Mouse (Mus musculus): Measurements from ENCODE around the gene Shank2. TPM values are rescaled to one million over a fixed set of nuclear protein-coding genes. Genes with fewer than 3 reads are reported as not detected.

The Shank2 gene
- polyA plus RNA-seq, 1 experiment = 2.4 TPM

DNA sequence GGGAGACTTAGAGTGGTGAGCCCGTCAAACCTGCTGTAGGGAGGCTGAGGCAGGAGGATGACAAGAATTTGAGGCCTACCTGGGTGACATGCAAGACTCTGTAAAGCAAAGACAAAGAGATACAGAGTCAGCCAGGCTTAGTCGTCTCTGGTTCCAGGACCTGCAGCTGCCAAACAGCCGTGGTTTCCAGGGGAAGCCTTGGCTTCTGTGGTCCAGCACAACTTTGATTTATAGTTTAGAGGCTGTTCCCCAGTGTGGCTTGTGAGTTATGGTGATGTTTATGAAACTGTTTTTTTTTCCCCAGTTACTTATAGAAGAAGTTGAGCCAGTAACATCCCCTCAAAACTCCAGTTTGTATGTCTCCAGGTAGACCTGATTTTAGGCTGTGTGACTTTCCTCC, 112.5 kb downstream of the Shank2 start:
- Histone ChIP-seq H3K4me3 (ENCODE audit: low read depth, low read length) (no peak overlapping the region), H3K4me1 (ENCODE audit: control insufficient read depth, insufficient read depth, insufficient read length, low read length) (peaks cover 6% of the 10 kb centered on the region; the same call in 1 of the 2 replicates), H3K27ac (ENCODE audit: insufficient read depth, low read depth, low read length) (no peak overlapping the region), H3K27me3 (ENCODE audit: control insufficient read depth, insufficient read depth, low read length) (no peaks in the 10 kb centered on the region), H3K36me3 (ENCODE audit: control insufficient read depth, insufficient read depth, low read length) (no peaks in the 10 kb centered on the region)
- TF ChIP-seq CTCF (IDR thresholded peaks at IDR 0.05; ENCODE audit: extremely low read depth, insufficient read length, insufficient replicate concordance, low read depth, low read length) (no peak), POLR2A (IDR thresholded peaks at IDR 0.05; ENCODE audit: low read depth, low read length) (no peak)
- 74% methylated on average over 3 of the region's 3 CpGs for WGBS

- Histone ChIP-seq H3K27ac (ENCODE audit: insufficient read depth, low read depth, low read length) (peak overlapping the region; percentile 41; the same call in 1 of the 2 replicates), H3K4me1 (ENCODE audit: control insufficient read depth, insufficient read depth, insufficient read length, low read length) (peaks cover 14% of the 10 kb centered on the region; the same call in 1 of the 2 replicates), H3K4me3 (ENCODE audit: low read depth, low read length) (no peak overlapping the region), H3K36me3 (ENCODE audit: control insufficient read depth, insufficient read depth, low read length) (no peaks in the 10 kb centered on the region), H3K27me3 (ENCODE audit: control insufficient read depth, insufficient read depth, low read length) (no peaks in the 10 kb centered on the region)
- TF ChIP-seq POLR2A (IDR thresholded peaks at IDR 0.05; ENCODE audit: low read depth, low read length) (no peak), CTCF (IDR thresholded peaks at IDR 0.05; ENCODE audit: extremely low read depth, insufficient read length, insufficient replicate concordance, low read depth, low read length) (no peak)
- WGBS = 30% methylated on average over 1 of the region's 1 CpGs
Measured at GRCm38 (mm10) chr7:144119562-144119961, 117.8 kb downstream of the Shank2 start.

GRCm38 (mm10) chr7:144132699-144133387, 131.1 kb downstream of the Shank2 start:
- Histone ChIP-seq H3K4me3 (ENCODE audit: low read depth, low read length) (no peak overlapping the region), H3K4me1 (ENCODE audit: control insufficient read depth, insufficient read depth, insufficient read length, low read length) (peaks cover 4% of the 10 kb centered on the region; the same call in 1 of the 2 replicates), H3K36me3 (ENCODE audit: control insufficient read depth, insufficient read depth, low read length) (peaks cover 2% of the 10 kb centered on the region; the same call in 1 of the 2 replicates), H3K27ac (ENCODE audit: insufficient read depth, low read depth, low read length) (no peak overlapping the region), H3K27me3 (ENCODE audit: control insufficient read depth, insufficient read depth, low read length) (no peaks in the 10 kb centered on the region)
- TF ChIP-seq POLR2A (IDR thresholded peaks at IDR 0.05; ENCODE audit: low read depth, low read length) (no peak), CTCF (IDR thresholded peaks at IDR 0.05; ENCODE audit: extremely low read depth, insufficient read length, insufficient replicate concordance, low read depth, low read length) (no peak)
- 81% methylated on average over 22 of the region's 22 CpGs for WGBS

- 77% methylated on average over 9 of the region's 9 CpGs for WGBS
- Histone ChIP-seq H3K27me3 (ENCODE audit: control insufficient read depth, insufficient read depth, low read length) (no peaks in the 10 kb centered on the region), H3K4me3 (ENCODE audit: low read depth, low read length) (no peak overlapping the region), H3K4me1 (ENCODE audit: control insufficient read depth, insufficient read depth, insufficient read length, low read length) (peaks cover 4% of the 10 kb centered on the region; the same call in 1 of the 2 replicates), H3K36me3 (ENCODE audit: control insufficient read depth, insufficient read depth, low read length) (no peaks in the 10 kb centered on the region), H3K27ac (ENCODE audit: insufficient read depth, low read depth, low read length) (no peak overlapping the region)
- no peak for TF ChIP-seq CTCF (IDR thresholded peaks at IDR 0.05; ENCODE audit: extremely low read depth, insufficient read length, insufficient replicate concordance, low read depth, low read length)
- no peak for TF ChIP-seq POLR2A (IDR thresholded peaks at IDR 0.05; ENCODE audit: low read depth, low read length)
Measured at GRCm38 (mm10) chr7:144133388-144133998, 131.8 kb downstream of the Shank2 start.

- peaks cover 4% of the 10 kb centered on the region; the same call in 1 of the 2 replicates for H3K4me1 ChIP-seq (ENCODE audit: control insufficient read depth, insufficient read depth, insufficient read length, low read length)
- no peak overlapping the region for H3K27ac ChIP-seq (ENCODE audit: insufficient read depth, low read depth, low read length)
- no peaks in the 10 kb centered on the region for H3K36me3 ChIP-seq (ENCODE audit: control insufficient read depth, insufficient read depth, low read length)
- H3K27me3 ChIP-seq (ENCODE audit: control insufficient read depth, insufficient read depth, low read length) = no peaks in the 10 kb centered on the region
- 96% methylated on average over 11 of the region's 11 CpGs for WGBS
- H3K4me3 ChIP-seq (ENCODE audit: low read depth, low read length) = no peak overlapping the region
- no peak for TF ChIP-seq CTCF (IDR thresholded peaks at IDR 0.05; ENCODE audit: extremely low read depth, insufficient read length, insufficient replicate concordance, low read depth, low read length)
- no peak for TF ChIP-seq POLR2A (IDR thresholded peaks at IDR 0.05; ENCODE audit: low read depth, low read length)
Measured at GRCm38 (mm10) chr7:144134699-144135098, 133.0 kb downstream of the Shank2 start.

- no peaks in the 10 kb centered on the region for H3K36me3 ChIP-seq (ENCODE audit: control insufficient read depth, insufficient read depth, low read length)
- WGBS = 50% methylated on average over 2 of the region's 2 CpGs
- H3K4me1 ChIP-seq (ENCODE audit: control insufficient read depth, insufficient read depth, insufficient read length, low read length) = no peaks in the 10 kb centered on the region
- no peak overlapping the region for H3K27ac ChIP-seq (ENCODE audit: insufficient read depth, low read depth, low read length)
- TF ChIP-seq POLR2A (IDR thresholded peaks at IDR 0.05; ENCODE audit: low read depth, low read length) = no peak
- TF ChIP-seq CTCF (IDR thresholded peaks at IDR 0.05; ENCODE audit: extremely low read depth, insufficient read length, insufficient replicate concordance, low read depth, low read length) = no peak
- H3K4me3 ChIP-seq (ENCODE audit: low read depth, low read length) = no peak overlapping the region
- H3K27me3 ChIP-seq (ENCODE audit: control insufficient read depth, insufficient read depth, low read length) = no peaks in the 10 kb centered on the region
Measured at GRCm38 (mm10) chr7:144137827-144138226, 136.1 kb downstream of the Shank2 start.

DNA sequence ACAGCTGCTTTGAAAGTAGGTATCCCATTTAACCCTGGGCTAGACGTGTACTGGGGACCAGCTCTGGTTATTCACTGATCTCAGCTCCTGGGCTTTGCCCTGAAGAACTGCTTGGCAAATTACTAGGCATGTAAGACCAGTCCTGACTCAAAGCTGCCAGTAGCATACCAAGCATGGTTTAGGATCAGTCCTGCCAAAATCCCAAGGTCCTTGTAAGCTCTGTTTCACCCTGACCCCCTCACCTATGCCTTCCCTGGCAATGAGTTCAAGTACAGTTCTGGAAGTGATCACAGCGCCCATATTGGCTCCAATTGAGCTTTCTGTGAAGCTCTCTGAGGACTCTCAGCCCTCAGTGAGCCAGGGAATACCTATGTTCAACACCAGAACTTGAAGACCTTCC, 136.7 kb downstream of the Shank2 start:
- Histone ChIP-seq H3K27ac (ENCODE audit: insufficient read depth, low read depth, low read length) (no peak overlapping the region), H3K4me3 (ENCODE audit: low read depth, low read length) (no peak overlapping the region), H3K4me1 (ENCODE audit: control insufficient read depth, insufficient read depth, insufficient read length, low read length) (no peaks in the 10 kb centered on the region), H3K27me3 (ENCODE audit: control insufficient read depth, insufficient read depth, low read length) (no peaks in the 10 kb centered on the region), H3K36me3 (ENCODE audit: control insufficient read depth, insufficient read depth, low read length) (no peaks in the 10 kb centered on the region)
- no peak for TF ChIP-seq POLR2A (IDR thresholded peaks at IDR 0.05; ENCODE audit: low read depth, low read length)
- TF ChIP-seq CTCF (IDR thresholded peaks at IDR 0.05; ENCODE audit: extremely low read depth, insufficient read length, insufficient replicate concordance, low read depth, low read length) = no peak
- 80% methylated on average over 2 of the region's 2 CpGs for WGBS

All from small intestine, adult 2 months (tissue).